Mouse (Mus musculus) stomach, postnatal 0 days (tissue): ENCODE measurements at regions not wholly inside any gene's neighbourhood (a gene's known extent, or its start where the extent isn't known, plus 50 kb on each side); places are given as distances from the start of the nearest gene placed in this dataset.

Experiments used
- ATAC-seq: fragments of 200-750 bp; cut with Nextera tagmentation; 2 replicates; pipeline ENCODE4 v1.8.0; 2017; ENCODE audit not compliant: low FRiP score, low TSS enrichment
- DNase-seq: peaks from one replicate; pipeline ENCODE4 v3.0.0-alpha.2; 2016; ENCODE audit warnings: low spot score
- H3K27ac ChIP-seq: fragments of 300-500 bp; sonication (generic); replicated peaks from 2 replicates; pipeline ENCODE4 v1.5.1; 2014; ENCODE audit warnings: mild to moderate bottlenecking, control low read depth
- H3K27me3 ChIP-seq: fragments of 300-500 bp; sonication (generic); 2 replicates; pipeline ENCODE4 v1.6.1; 2014; ENCODE audit warnings: low read length; ENCODE audit not compliant: control insufficient read depth, insufficient read depth
- H3K36me3 ChIP-seq: fragments of 300-500 bp; sonication (generic); 2 replicates; pipeline ENCODE4 v1.6.1; 2014; ENCODE audit warnings: low read length, mixed read lengths; ENCODE audit not compliant: control insufficient read depth, insufficient read depth
- H3K4me1 ChIP-seq: fragments of 300-500 bp; sonication (generic); replicated peaks from 2 replicates; pipeline ENCODE4 v1.6.1; 2014; ENCODE audit warnings: antibody characterized with exemption; ENCODE audit not compliant: control insufficient read depth, insufficient read depth
- H3K4me2 ChIP-seq: fragments of 300-500 bp; sonication (generic); replicated peaks from 2 replicates; pipeline ENCODE4 v1.6.1; 2014; ENCODE audit warnings: low read depth, mild to moderate bottlenecking, control low read depth, moderate library complexity
- H3K4me3 ChIP-seq: fragments of 300-500 bp; sonication (generic); 2 replicates; pipeline ENCODE4 v1.5.1; 2014; ENCODE audit warnings: low read depth, low read length, control low read depth
- H3K9ac ChIP-seq: fragments of 300-500 bp; sonication (generic); 2 replicates; pipeline ENCODE4 v1.6.1; 2014; ENCODE audit warnings: mild to moderate bottlenecking, low read length, control low read depth, mixed read lengths
- H3K9me3 ChIP-seq: fragments of 300-500 bp; sonication (generic); 2 replicates; pipeline ENCODE4 v1.6.1; 2016; ENCODE audit warnings: low read length; ENCODE audit not compliant: control insufficient read depth
- CTCF ChIP-seq: IDR thresholded peaks from 2 replicates; pipeline ENCODE4 v1.5.1; 2016; ENCODE audit warnings: antibody characterized with exemption, low read depth, mild to moderate bottlenecking, moderate library complexity
- EP300 ChIP-seq: optimal IDR thresholded peaks from 2 replicates; pipeline ENCODE3; 2016; ENCODE audit warnings: antibody characterized with exemption
- WGBS: fragments of 180-500 bp; shearing (Covaris S2); extraction: QIAGEN DNeasy Blood & Tissue Kit; methylation state at CpG from one replicate; pipeline ENCODE4 v1.1.7; 2014; 5-methylcytosine and 5-hydroxymethylcytosine counted together

DNA sequence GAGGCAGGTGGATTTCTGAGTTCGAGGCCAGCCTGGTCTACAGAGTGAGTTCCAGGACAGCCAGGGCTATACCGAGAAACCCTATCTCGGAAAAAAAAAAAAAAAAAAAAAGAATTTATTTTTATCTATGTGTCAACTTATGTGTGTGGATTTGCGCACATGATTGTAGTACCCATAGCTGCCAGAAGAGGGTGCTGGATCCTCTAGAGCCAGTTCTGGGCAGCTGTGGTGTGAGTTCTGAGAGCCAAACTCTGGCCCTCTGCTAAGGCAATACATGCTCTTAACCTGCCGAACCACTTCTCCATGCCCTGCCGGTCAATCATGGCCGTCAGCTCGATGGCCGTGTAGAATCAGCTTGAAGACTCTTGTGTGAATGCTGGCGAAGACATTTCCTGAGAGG, 138.0 kb upstream of the Mrps10 start:
- Histone ChIP-seq H3K36me3 (peaks cover 19% of the 10 kb centered on the region; the same call in 1 of the 2 replicates), H3K27ac (no peak overlapping the region), H3K27me3 (no peaks in the 10 kb centered on the region), H3K9me3 (no peaks in the 10 kb centered on the region), H3K9ac (no peak overlapping the region), H3K4me3 (no peak overlapping the region), H3K4me1 (no peaks in the 10 kb centered on the region), H3K4me2 (no peak overlapping the region)
- DNase-seq = no peak
- no peak for ATAC-seq
- TF ChIP-seq CTCF (peak; percentile 52), EP300 (no peak)
- WGBS = 96% methylated on average over 10 of the region's 10 CpGs

- H3K9ac ChIP-seq = no peak overlapping the region
- no peak for ATAC-seq
- no peaks in the 10 kb centered on the region for H3K9me3 ChIP-seq
- no peak overlapping the region for H3K4me3 ChIP-seq
- 67% methylated on average over 11 of the region's 11 CpGs for WGBS
- peak overlapping the region; percentile 56; the same call in 1 of the 2 replicates for H3K27ac ChIP-seq
- no peaks in the 10 kb centered on the region for H3K4me1 ChIP-seq
- no peak for DNase-seq
- H3K36me3 ChIP-seq = peaks cover 7% of the 10 kb centered on the region; the same call in 1 of the 2 replicates
- TF ChIP-seq CTCF (no peak), EP300 (no peak)
- H3K4me2 ChIP-seq = no peak overlapping the region
- no peaks in the 10 kb centered on the region for H3K27me3 ChIP-seq
These were observed 142.3 kb upstream of the Mrps10 start for GRCm38 (mm10) chr17:47226391-47226790.

- Histone ChIP-seq H3K27ac (peak overlapping the region; percentile 56; the same call in 1 of the 2 replicates), H3K36me3 (no peaks in the 10 kb centered on the region; the same call in 1 of the 2 replicates), H3K4me3 (no peak overlapping the region), H3K4me1 (no peaks in the 10 kb centered on the region), H3K9me3 (no peaks in the 10 kb centered on the region), H3K27me3 (no peaks in the 10 kb centered on the region), H3K9ac (no peak overlapping the region), H3K4me2 (no peak overlapping the region)
- no peak for DNase-seq
- TF ChIP-seq EP300 = no peak
- TF ChIP-seq CTCF = no peak
- 56% methylated on average over 18 of the region's 18 CpGs for WGBS
- ATAC-seq = no peak
These were observed 143.1 kb upstream of the Mrps10 start for GRCm38 (mm10) chr17:47225306-47226269.

GRCm38 (mm10) chr17:47221068-47221796, 147.5 kb upstream of the Mrps10 start:
- H3K4me1 ChIP-seq = no peaks in the 10 kb centered on the region
- H3K4me2 ChIP-seq = no peak overlapping the region
- H3K4me3 ChIP-seq = no peak overlapping the region
- WGBS = 89% methylated on average over 14 of the region's 14 CpGs
- H3K36me3 ChIP-seq = no peaks in the 10 kb centered on the region; the same call in 1 of the 2 replicates
- TF ChIP-seq CTCF = no peak
- TF ChIP-seq EP300 = no peak
- H3K27ac ChIP-seq = no peak overlapping the region
- H3K9ac ChIP-seq = no peak overlapping the region
- no peaks in the 10 kb centered on the region for H3K27me3 ChIP-seq
- ATAC-seq = no peak
- DNase-seq = no peak
- no peaks in the 10 kb centered on the region for H3K9me3 ChIP-seq

GRCm38 (mm10) chr17:47219846-47220245, 148.8 kb upstream of the Mrps10 start:
- DNase-seq = no peak
- no peaks in the 10 kb centered on the region; the same call in 1 of the 2 replicates for H3K36me3 ChIP-seq
- H3K4me3 ChIP-seq = no peak overlapping the region
- 82% methylated on average over 2 of the region's 2 CpGs for WGBS
- no peak overlapping the region for H3K9ac ChIP-seq
- no peak overlapping the region for H3K4me2 ChIP-seq
- H3K27me3 ChIP-seq = no peaks in the 10 kb centered on the region
- no peak for ATAC-seq
- no peaks in the 10 kb centered on the region for H3K4me1 ChIP-seq
- H3K27ac ChIP-seq = no peak overlapping the region
- TF ChIP-seq CTCF (no peak), EP300 (no peak)
- H3K9me3 ChIP-seq = no peaks in the 10 kb centered on the region

- no peak overlapping the region for H3K27ac ChIP-seq
- 85% methylated on average over 3 of the region's 3 CpGs for WGBS
- TF ChIP-seq EP300 (no peak), CTCF (no peak)
- DNase-seq = no peak
- no peak overlapping the region for H3K4me2 ChIP-seq
- H3K9me3 ChIP-seq = no peaks in the 10 kb centered on the region
- no peak overlapping the region for H3K4me3 ChIP-seq
- H3K9ac ChIP-seq = no peak overlapping the region
- no peaks in the 10 kb centered on the region for H3K4me1 ChIP-seq
- no peak for ATAC-seq
- no peaks in the 10 kb centered on the region; the same call in 1 of the 2 replicates for H3K36me3 ChIP-seq
- H3K27me3 ChIP-seq = no peaks in the 10 kb centered on the region
These were observed 152.2 kb upstream of the Mrps10 start for GRCm38 (mm10) chr17:47216490-47216889.
